Mouse (Mus musculus): ENCODE results near the gene Apex2.

The Apex2 gene

GRCm38 (mm10) chrX:150589696-150590095 lies at the start of gene Apex2:
Gene Apex2 (minus strand): TSS chrX:150589868.
- DNase-seq (ENCODE audit: low read depth, low spot score): no peak

- DNase-seq (ENCODE audit: low read depth, low spot score): no peak
Observed at GRCm38 (mm10) chrX:150636421-150636820, 46.8 kb upstream of the Apex2 start.

GRCm38 (mm10) chrX:150598882-150599281 lies 9.2 kb upstream of the Apex2 start:
- no peak for DNase-seq (ENCODE audit: low read depth, low spot score)

- DNase-seq (ENCODE audit: low read depth, low spot score): no peak
Observed at GRCm38 (mm10) chrX:150595016-150595760, 5.5 kb upstream of the Apex2 start.

- DNase-seq (ENCODE audit: low read depth, low spot score): no peak
Observed at GRCm38 (mm10) chrX:150594176-150594575, 4.5 kb upstream of the Apex2 start.

- DNase-seq (ENCODE audit: low read depth, low spot score): no peak
Observed at GRCm38 (mm10) chrX:150593266-150594035, 3.8 kb upstream of the Apex2 start.

- DNase-seq (ENCODE audit: low read depth, low spot score): peak; percentile 83
Observed at GRCm38 (mm10) chrX:150588023-150588764, 1.5 kb downstream of the Apex2 start, which contains the start of gene Pfkfb1. Gene Pfkfb1 (plus strand): TSS chrX:150588229.

GRCm38 (mm10) chrX:150585116-150585515 lies 4.6 kb downstream of the Apex2 start:
- no peak for DNase-seq (ENCODE audit: low read depth, low spot score)

- no peak for DNase-seq (ENCODE audit: low read depth, low spot score)
Observed at GRCm38 (mm10) chrX:150581921-150582320, 7.7 kb downstream of the Apex2 start.

GRCm38 (mm10) chrX:150564644-150565357 lies 24.9 kb downstream of the Apex2 start:
- DNase-seq (ENCODE audit: low read depth, low spot score): no peak

- DNase-seq (ENCODE audit: low read depth, low spot score): no peak
Observed at GRCm38 (mm10) chrX:150554032-150554431, 35.6 kb downstream of the Apex2 start.

GRCm38 (mm10) chrX:150551986-150552385 lies 37.7 kb downstream of the Apex2 start:
- DNase-seq (ENCODE audit: low read depth, low spot score): no peak

- no peak for DNase-seq (ENCODE audit: low read depth, low spot score)
Observed at GRCm38 (mm10) chrX:150549639-150550038, 40.0 kb downstream of the Apex2 start.

- DNase-seq (ENCODE audit: low read depth, low spot score): no peak
Observed at GRCm38 (mm10) chrX:150547239-150547638, 42.4 kb downstream of the Apex2 start, which contains the start of gene Alas2. Gene Alas2 (plus strand): TSS chrX:150547375.

- no peak for DNase-seq (ENCODE audit: low read depth, low spot score)
Observed at GRCm38 (mm10) chrX:150541684-150542083, 48.0 kb downstream of the Apex2 start.

GRCm38 (mm10) chrX:150540111-150540510 lies 49.6 kb downstream of the Apex2 start:
- DNase-seq (ENCODE audit: low read depth, low spot score): no peak

GRCm38 (mm10) chrX:150516477-150516876 lies 73.2 kb downstream of the Apex2 start:
- DNase-seq (ENCODE audit: low read depth, low spot score): no peak

GRCm38 (mm10) chrX:150516015-150516414 lies 73.7 kb downstream of the Apex2 start:
- DNase-seq (ENCODE audit: low read depth, low spot score): no peak

GRCm38 (mm10) chrX:150514127-150514526 lies 75.5 kb downstream of the Apex2 start:
- DNase-seq (ENCODE audit: low read depth, low spot score): no peak

- DNase-seq (ENCODE audit: low read depth, low spot score): peak; percentile 68
Observed at GRCm38 (mm10) chrX:150511274-150511673, 78.4 kb downstream of the Apex2 start.

- DNase-seq (ENCODE audit: low read depth, low spot score): peak; percentile 80
Observed at GRCm38 (mm10) chrX:150510631-150511030, 79.0 kb downstream of the Apex2 start.

All from CD4-positive, CD25-positive, alpha-beta regulatory T cell, adult 2 months (primary cell).